Mouse (Mus musculus) small intestine, adult 2 months (tissue): ENCODE results near the gene Fyn.

Experiments used
- CTCF ChIP-seq: fragments of 200-500 bp; IDR thresholded peaks from 2 replicates; pipeline ENCODE4 v1.5.1; 2012; ENCODE audit warnings: low read depth, mild to moderate bottlenecking, control low read depth, inconsistent platforms, low read length, moderate library complexity, mixed read lengths; ENCODE audit not compliant: insufficient replicate concordance, insufficient read length; ENCODE audit errors: extremely low read depth
- POLR2A ChIP-seq: fragments of 200-500 bp; IDR thresholded peaks from 2 replicates; pipeline ENCODE4 v1.6.1; 2012; ENCODE audit warnings: low read depth, mild to moderate bottlenecking, control low read depth, inconsistent platforms, low read length, moderate library complexity

GRCm38 (mm10) chr10:39339189-39339968 lies 29.3 kb upstream of the Fyn start:
- TF ChIP-seq POLR2A (no peak), CTCF (no peak)
